Mouse (Mus musculus) frontal cortex, postnatal 25 days (tissue): ENCODE measurements around the gene Bag5.

Experiments
- DNase-seq, 2 experiments: peaks; one replicate each; pipeline ENCODE4 v3.0.0; 2022; ENCODE audit warnings: low spot score in 2 of 2

Gene Bag5

GRCm38 (mm10) chr12:111713004-111713651 lies at the start of gene Bag5, which contains the start of gene Apopt1:
Gene Bag5, minus strand, starts transcription at chr12:111713257.
Gene Apopt1, plus strand, starts transcription at chr12:111713261.
- peak; percentile 83 to 87 for DNase-seq

GRCm38 (mm10) chr12:111760306-111760908 lies 47.4 kb upstream of the Bag5 start:
- no peak for DNase-seq

GRCm38 (mm10) chr12:111759176-111760061 lies 46.4 kb upstream of the Bag5 start:
- DNase-seq: no peak

- peak; percentile 62 to 72 for DNase-seq
Observed at GRCm38 (mm10) chr12:111758381-111759175, 45.5 kb upstream of the Bag5 start, which contains the start of gene Klc1. Gene Klc1, plus strand, starts transcription at chr12:111758849.

GRCm38 (mm10) chr12:111757561-111758325 lies 44.7 kb upstream of the Bag5 start:
- DNase-seq: no peak

GRCm38 (mm10) chr12:111756698-111757082 lies 43.6 kb upstream of the Bag5 start:
- no peak for DNase-seq

GRCm38 (mm10) chr12:111756082-111756697 lies 43.1 kb upstream of the Bag5 start:
- no peak for DNase-seq

GRCm38 (mm10) chr12:111755231-111755630 lies 42.2 kb upstream of the Bag5 start:
- DNase-seq: no peak

GRCm38 (mm10) chr12:111754710-111755109 lies 41.7 kb upstream of the Bag5 start:
- DNase-seq: no peak

- no peak for DNase-seq
Observed at GRCm38 (mm10) chr12:111753347-111753746, 40.3 kb upstream of the Bag5 start.

GRCm38 (mm10) chr12:111752491-111752890 lies 39.4 kb upstream of the Bag5 start:
- DNase-seq: no peak

- DNase-seq: no peak
Observed at GRCm38 (mm10) chr12:111750739-111751138, 37.7 kb upstream of the Bag5 start.

GRCm38 (mm10) chr12:111747421-111747820 lies 34.4 kb upstream of the Bag5 start:
- no peak for DNase-seq

GRCm38 (mm10) chr12:111746091-111746490 lies 33.0 kb upstream of the Bag5 start:
- no peak for DNase-seq

GRCm38 (mm10) chr12:111745274-111745673 lies 32.2 kb upstream of the Bag5 start:
- no peak for DNase-seq

GRCm38 (mm10) chr12:111743981-111744423 lies 30.9 kb upstream of the Bag5 start:
- DNase-seq: no peak

GRCm38 (mm10) chr12:111743419-111743818 lies 30.4 kb upstream of the Bag5 start:
- no peak for DNase-seq

GRCm38 (mm10) chr12:111741338-111741737 lies 28.3 kb upstream of the Bag5 start:
- no peak for DNase-seq

- DNase-seq: peak in 1 of 2 experiments; percentile 59
Observed at GRCm38 (mm10) chr12:111738754-111739153, 25.7 kb upstream of the Bag5 start.

GRCm38 (mm10) chr12:111737370-111737769 lies 24.3 kb upstream of the Bag5 start:
- no peak for DNase-seq
